Mouse (Mus musculus): ENCODE results near the gene Zfp882. TPM values are rescaled to one million over a fixed set of nuclear protein-coding genes. Genes with fewer than 3 reads are reported as not detected.

Gene Zfp882
- polyA plus RNA-seq, 1 experiment from 2014 or later, result 15.1 TPM

GRCm38 (mm10) chr8:71960483-71960882 lies 52.1 kb downstream of the Zfp882 start:
- ATAC-seq, result no peak
- no peak overlapping the region for H3K4me3 ChIP-seq
- peaks cover 12% of the 10 kb centered on the region for H3K9me3 ChIP-seq (replicated peaks)
- no peak overlapping the region for H3K27ac ChIP-seq
- no peak overlapping the region for H3K9ac ChIP-seq
- H3K4me2 ChIP-seq, result no peak overlapping the region
- peaks cover 46% of the 10 kb centered on the region for H3K36me3 ChIP-seq (ENCODE audit: poor library complexity, severe bottlenecking)
- no peaks in the 10 kb centered on the region for H3K27me3 ChIP-seq
- H3K4me1 ChIP-seq, result no peaks in the 10 kb centered on the region

GRCm38 (mm10) chr8:71961796-71962195 lies 53.4 kb downstream of the Zfp882 start:
- 94% methylated on average over 5 of the region's 5 CpGs for WGBS
- peaks cover 57% of the 10 kb centered on the region for H3K36me3 ChIP-seq (ENCODE audit: poor library complexity, severe bottlenecking)
- peaks cover 15% of the 10 kb centered on the region for H3K9me3 ChIP-seq (replicated peaks)
- no peaks in the 10 kb centered on the region for H3K4me1 ChIP-seq
- no peaks in the 10 kb centered on the region for H3K27me3 ChIP-seq
- no peak overlapping the region for H3K4me3 ChIP-seq
- no peak overlapping the region for H3K9ac ChIP-seq
- ATAC-seq, result no peak
- no peak overlapping the region for H3K4me2 ChIP-seq
- H3K27ac ChIP-seq, result no peak overlapping the region

GRCm38 (mm10) chr8:71964051-71964450 lies 55.6 kb downstream of the Zfp882 start:
- H3K27me3 ChIP-seq, result no peaks in the 10 kb centered on the region
- no peaks in the 10 kb centered on the region for H3K4me1 ChIP-seq
- ATAC-seq, result no peak

GRCm38 (mm10) chr8:71965166-71965565 lies 56.8 kb downstream of the Zfp882 start:
- Histone ChIP-seq H3K9me3 (replicated peaks) (peaks cover 23% of the 10 kb centered on the region), H3K27me3 (no peaks in the 10 kb centered on the region), H3K9ac (no peak overlapping the region), H3K36me3 (ENCODE audit: poor library complexity, severe bottlenecking) (peaks cover 83% of the 10 kb centered on the region), H3K4me2 (no peak overlapping the region), H3K27ac (no peak overlapping the region), H3K4me3 (no peak overlapping the region), H3K4me1 (no peaks in the 10 kb centered on the region)
- no peak for ATAC-seq
- 95% methylated on average over 2 of the region's 2 CpGs for WGBS

More at GRCm38 (mm10) chr8:71964051-71964450, 55.6 kb downstream of the Zfp882 start:
- peaks cover 80% of the 10 kb centered on the region for H3K36me3 ChIP-seq (ENCODE audit: poor library complexity, severe bottlenecking)
- WGBS, result 95% methylated on average over 3 of the region's 3 CpGs
- peaks cover 23% of the 10 kb centered on the region for H3K9me3 ChIP-seq (replicated peaks)
- no peak overlapping the region for H3K4me3 ChIP-seq
- H3K27ac ChIP-seq, result no peak overlapping the region
- H3K9ac ChIP-seq, result no peak overlapping the region
- no peak overlapping the region for H3K4me2 ChIP-seq

Other genes starting within 250 kb of the Zfp882 start
- 13.0 and 15.8 TPM in 2 replicates for gene Unc13a, start 236.9 kb upstream of the Zfp882 start, polyA plus RNA-seq (2015; fragmentation: Nextera tagmentation; extraction: Ambion mirVana)
- gene Jak3, start 232.3 kb upstream of the Zfp882 start, polyA plus RNA-seq (2015; fragmentation: Nextera tagmentation; extraction: Ambion mirVana), result 1.6 and 1.7 TPM in 2 replicates
- gene Insl3, start 219.4 kb upstream of the Zfp882 start, polyA plus RNA-seq (2015; fragmentation: Nextera tagmentation; extraction: Ambion mirVana), result 0.47 TPM in 1 of 2 replicates, not detected in the other
- gene B3gnt3, start 206.8 kb upstream of the Zfp882 start, polyA plus RNA-seq (2015; fragmentation: Nextera tagmentation; extraction: Ambion mirVana), result 0.33 and 0.44 TPM in 2 replicates
- gene Fcho1, start 182.9 kb upstream of the Zfp882 start, polyA plus RNA-seq (2015; fragmentation: Nextera tagmentation; extraction: Ambion mirVana), result 39.6 and 47.2 TPM in 2 replicates
- gene Zfp709, start 26.6 kb upstream of the Zfp882 start, polyA plus RNA-seq (2015; fragmentation: Nextera tagmentation; extraction: Ambion mirVana), result 5.7 and 6.2 TPM in 2 replicates
- 32.3 and 36.7 TPM in 2 replicates for gene Zfp617, start within 50 bp of the Zfp882 start, polyA plus RNA-seq (2015; fragmentation: Nextera tagmentation; extraction: Ambion mirVana)
- gene Zfp961, start 42.4 kb downstream of the Zfp882 start, polyA plus RNA-seq (2015; fragmentation: Nextera tagmentation; extraction: Ambion mirVana), result 23.3 and 24.0 TPM in 2 replicates
- gene Cyp4f18, start 101.0 kb downstream of the Zfp882 start, polyA plus RNA-seq (2015; fragmentation: Nextera tagmentation; extraction: Ambion mirVana), result 0.57 and 0.84 TPM in 2 replicates
- not detected in 2 replicates for gene Olfr372, start 132.6 kb downstream of the Zfp882 start, polyA plus RNA-seq (2015; fragmentation: Nextera tagmentation; extraction: Ambion mirVana)
- gene Olfr373, start 174.6 kb downstream of the Zfp882 start, polyA plus RNA-seq (2015; fragmentation: Nextera tagmentation; extraction: Ambion mirVana), result not detected in 2 replicates
- gene Olfr374, start 198.4 kb downstream of the Zfp882 start, polyA plus RNA-seq (2015; fragmentation: Nextera tagmentation; extraction: Ambion mirVana), result not detected in 2 replicates
- 308 and 315 TPM in 2 replicates for gene Tpm4, start 226.4 kb downstream of the Zfp882 start, polyA plus RNA-seq (2015; fragmentation: Nextera tagmentation; extraction: Ambion mirVana)